Mouse (Mus musculus) megakaryocyte-erythroid progenitor cell, adult 5-6 weeks (primary cell): ENCODE results near the gene Caly. TPM values are rescaled to one million over a fixed set of nuclear protein-coding genes. Genes with fewer than 3 reads are reported as not detected.

Experiments
- ATAC-seq: replicated peaks from 2 replicates; pipeline ENCODE4 v1.8.0; 2016; ENCODE audit warnings: mild to moderate bottlenecking, inconsistent platforms; ENCODE audit not compliant: severe bottlenecking, poor library complexity, low FRiP score, low TSS enrichment
- total RNA-seq, 2 experiments: library from RNA; stranded (forward) in 1 of 2; stranded (reverse) in 1 of 2; fragments of 200-1000, 215-1000 nt in 1 of 2; fragments of >200 nt in 1 of 2; fragmentation: Nextera tagmentation in 1 of 2; gene quantifications; 2 replicates each; pipeline ENCODE4 v1.2.3; 2014 to 2017

Gene Caly
- total RNA-seq, 2 experiments from 2014 or later, result not detected

DNA sequence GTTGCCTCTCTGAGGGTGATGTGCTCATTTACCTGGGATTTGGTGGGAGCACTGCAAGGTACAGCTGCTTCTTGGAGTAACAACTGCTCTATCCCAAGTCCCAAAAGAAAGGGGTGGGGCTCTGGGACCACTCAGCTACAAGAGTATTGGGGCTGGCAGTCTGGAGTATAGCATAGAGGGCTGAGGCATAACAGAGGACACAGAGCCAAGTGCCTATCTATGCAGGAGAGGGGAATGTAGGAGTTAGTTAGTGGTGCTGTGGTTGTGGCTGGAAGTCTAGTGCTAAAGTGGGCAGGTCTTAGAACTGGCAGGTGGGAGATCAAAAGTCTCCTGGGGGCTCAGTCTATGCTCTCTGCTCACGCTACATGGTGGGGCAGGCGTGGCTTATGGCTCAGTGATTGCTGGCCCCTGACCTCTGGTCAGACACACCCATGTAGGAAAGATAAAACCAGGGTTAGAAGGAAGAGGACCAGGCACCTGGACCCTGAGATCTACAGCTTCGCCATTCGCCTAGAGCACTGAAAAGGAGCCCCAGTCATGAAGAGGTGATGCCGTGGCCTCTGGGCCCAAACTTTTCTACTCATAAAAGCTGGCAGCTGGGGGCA, 10.7 kb upstream of the Caly start, which contains the start of gene Prap1:
TSS of gene Prap1 (plus strand) at position 472 of the 605 bp plus-strand sequence.
- 0 out of 2 replicates have a peak, but pooled peaks have one; percentile 8 for ATAC-seq

DNA sequence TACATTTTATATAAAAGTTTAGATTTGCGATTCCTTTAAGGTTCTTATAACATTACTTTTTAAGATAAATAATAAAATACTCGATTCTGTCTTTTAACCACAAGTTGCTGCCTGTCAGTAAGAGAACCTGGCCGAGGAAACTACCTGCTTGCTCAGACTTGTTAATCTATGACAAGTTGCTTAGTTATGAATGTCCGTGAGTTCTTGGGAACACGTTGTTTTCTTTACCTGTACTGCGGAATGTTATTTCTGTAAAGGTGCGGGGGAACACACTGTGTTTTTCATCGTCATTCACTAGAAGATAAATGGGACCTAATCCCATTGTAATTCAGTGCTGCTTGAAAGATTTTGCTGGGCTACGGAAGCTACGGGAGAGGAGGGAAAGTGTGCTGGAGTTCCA, 8.3 kb upstream of the Caly start:
- ATAC-seq, result no peak

DNA sequence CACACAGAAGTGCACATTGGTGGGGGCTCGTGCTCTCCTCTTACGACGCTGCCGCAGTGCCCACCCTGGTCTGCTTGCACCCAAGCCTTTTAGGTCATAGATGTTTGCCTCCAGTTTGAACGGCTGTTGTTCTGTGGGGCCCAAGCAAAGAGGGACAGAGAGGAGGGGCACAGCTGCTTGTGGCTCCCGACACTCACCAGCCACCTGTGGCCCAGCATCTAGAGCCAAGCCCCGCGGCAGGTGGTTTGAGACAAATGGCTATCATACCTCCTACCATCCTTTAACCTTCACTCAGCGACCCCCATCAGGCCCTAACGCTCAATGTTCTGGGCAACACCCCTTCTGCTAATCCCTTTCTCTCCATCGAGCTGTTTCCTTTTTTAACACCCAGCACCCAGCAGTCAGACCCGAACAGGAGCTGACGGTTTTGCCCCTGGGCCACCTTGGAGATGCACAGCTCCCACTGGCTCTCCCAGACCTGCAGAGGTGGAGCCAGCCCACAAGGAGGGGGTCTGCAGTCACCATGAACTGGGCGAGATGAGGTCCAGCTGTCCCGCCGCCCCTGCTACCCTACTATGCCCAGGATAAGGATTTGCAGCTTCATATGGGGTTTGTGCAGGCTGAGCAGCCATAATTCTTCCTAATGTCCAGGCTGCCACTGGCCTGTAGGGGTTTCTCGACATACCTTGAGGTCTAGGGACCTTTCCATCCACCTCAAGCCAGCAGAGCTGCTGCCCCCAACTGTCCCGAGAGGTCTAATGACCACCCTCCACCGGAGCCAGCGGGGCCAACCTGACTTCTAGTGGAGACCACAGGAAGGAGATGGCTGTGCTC, 723 bp downstream of the Caly start:
- 0 out of 2 replicates have a peak, but pooled peaks have one; percentile 5 for ATAC-seq

DNA sequence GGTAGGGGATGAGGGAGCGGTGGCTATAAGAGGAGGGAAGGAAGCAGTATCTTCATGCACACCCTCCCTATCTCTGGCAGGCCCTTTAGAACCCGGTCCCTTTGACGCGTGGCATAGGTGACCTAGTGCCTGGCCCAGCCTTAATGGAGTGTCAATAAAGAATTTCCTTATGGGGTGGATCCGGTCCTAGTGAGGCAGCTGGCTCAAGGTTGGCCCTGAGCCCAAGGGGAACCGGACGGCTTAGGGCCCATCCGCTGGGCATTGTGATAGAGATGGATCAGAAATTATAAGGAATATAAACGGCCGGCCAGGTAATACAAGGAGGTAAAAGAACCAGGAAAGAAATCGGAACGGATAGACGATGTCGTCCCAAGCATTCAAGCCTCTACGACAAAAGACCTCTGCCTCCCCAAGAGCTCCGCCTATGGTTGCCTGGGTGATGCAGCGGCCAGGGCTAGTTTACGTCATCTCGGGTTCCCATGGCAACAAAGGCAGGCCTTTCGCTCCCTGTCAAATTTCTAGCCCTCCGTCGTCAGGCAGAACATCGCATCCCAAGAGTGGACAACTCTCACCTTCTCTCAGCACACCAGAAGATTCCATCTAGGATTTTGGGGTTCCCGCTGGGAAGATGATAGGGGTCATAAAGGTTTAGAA, 1.7 kb downstream of the Caly start:
- ATAC-seq, result peak; percentile 54; the same call in 1 of the 2 replicates

DNA sequence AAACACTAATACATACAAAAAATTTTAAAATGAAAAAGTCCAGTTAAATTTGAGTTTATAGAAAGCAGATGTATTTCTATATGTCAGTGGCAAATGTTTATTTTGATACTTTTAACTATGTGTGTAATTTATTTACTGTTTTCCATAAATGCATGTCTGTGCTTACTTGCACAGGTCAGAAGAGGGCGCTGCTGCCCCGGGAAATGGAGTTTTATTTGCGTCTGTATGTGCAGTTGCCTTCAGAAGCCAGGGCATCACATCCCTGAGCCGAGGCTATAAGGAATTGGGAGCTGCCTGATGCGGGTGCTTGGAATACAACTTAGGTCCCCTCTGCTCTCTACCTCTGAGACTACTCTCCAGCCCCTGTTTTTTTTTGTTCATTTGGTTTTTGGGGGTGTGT, 3.6 kb downstream of the Caly start:
- peak; percentile 72 for ATAC-seq

DNA sequence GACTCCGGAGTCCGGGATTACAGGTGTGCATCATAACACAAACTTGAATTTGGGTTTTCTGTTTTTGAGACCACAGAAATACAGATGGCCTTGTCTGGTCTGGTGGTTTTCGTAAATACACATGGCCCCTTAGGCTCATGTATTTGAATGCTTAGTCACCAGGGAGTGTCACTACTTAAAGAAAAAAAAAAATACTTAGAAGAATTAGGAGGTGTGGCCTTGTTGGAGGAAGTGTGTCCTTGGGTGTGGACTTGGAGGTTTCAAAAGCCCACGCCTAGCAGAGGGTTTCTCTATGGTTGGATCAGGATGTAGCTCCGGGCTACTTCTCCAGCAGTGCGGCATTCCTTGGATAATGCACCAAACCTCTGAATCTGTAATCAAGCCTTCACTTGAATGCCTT, 4.7 kb downstream of the Caly start:
- ATAC-seq, result no peak

DNA sequence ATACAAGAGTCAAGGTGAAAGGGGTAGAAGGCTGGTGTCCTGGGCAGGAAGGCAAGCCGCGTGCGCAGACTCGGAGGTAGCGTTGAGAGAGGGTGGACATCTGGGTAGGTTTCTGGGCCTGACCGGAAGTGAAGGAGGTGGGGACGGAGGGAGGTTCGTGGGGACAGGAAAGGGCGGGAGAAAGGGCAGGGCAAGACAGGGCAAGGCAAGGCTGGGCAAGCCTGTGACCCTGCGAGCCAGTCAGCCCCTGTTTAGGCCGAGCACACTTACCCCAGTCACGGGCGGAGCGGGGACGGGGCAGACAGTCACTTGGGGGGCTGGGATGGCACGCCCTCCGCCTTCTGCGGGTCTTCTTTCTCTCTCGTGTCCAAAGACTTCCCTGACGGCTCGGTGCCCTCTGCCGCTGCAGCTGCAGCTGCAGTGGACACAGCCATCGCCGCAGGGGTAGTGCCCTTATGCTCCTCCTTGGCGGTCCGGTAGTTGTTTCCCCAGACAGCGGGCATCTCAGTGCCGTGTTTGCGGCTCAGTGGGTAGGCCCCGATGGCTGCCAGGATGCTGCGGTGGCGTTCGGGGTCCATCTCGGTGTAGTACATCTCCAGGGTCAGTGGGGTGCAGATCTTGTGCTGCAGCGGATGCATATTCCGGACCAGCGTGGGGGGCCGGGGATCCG, 12.2 kb downstream of the Caly start:
- ATAC-seq, result 0 out of 2 replicates have a peak, but pooled peaks have one; percentile 2

DNA sequence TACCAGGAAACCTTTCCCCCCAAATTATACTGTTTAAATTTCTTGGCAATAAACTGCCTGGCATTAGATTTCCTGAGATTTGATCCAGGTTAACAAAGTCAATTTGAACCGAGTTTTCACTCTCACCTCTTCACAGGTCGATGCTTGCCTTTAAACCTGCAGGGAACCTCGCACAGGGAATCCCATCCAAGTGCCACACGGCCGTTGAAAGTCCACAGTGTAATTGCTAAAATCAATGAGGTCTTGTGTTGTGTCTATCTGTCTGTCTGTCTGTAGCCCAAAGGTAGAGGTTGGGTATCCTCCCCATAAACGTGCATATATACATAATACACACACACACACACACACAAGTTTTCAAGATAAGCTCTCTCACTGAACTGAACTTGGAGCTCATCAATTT, 15.0 kb downstream of the Caly start:
- no peak for ATAC-seq

DNA sequence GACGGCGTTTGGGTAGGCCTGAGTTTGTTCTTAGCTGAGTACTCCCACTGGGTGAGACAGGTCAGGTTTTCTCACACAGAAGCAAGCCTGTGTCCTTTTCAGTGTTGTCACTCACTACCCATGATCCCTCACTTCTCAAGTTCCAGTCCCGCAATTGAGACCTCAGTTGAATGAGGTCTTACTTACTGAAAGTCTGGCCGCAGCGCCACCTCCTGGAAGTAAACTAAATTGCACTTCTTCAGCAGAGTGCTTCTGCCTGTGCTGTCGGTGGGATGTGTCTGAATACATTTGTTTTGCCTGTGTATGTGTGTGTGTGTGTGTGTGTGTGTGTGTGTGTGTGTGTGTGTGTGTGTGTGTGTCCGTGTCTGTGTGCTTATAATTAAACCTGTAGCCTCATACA, 19.3 kb downstream of the Caly start:
- peak; percentile 66 for ATAC-seq

DNA sequence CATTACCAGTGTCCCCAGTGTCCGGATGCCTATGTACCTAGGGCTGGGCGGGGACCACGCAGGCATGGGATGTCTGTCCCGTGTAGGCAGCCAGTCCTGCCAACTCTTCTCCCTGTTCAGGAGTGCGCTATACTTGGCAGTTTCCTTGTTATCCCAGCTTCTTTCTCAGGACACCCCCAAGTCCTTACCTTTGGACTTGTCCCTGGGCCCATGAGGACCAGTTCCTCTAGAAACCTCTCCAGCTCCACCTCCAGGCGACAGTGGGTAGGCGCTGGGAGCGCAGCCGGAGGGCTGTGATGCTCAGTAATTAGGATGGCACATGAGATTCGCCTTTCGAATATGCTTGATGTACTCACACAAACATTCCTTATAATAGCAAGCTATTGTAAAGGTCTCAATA, 20.0 kb downstream of the Caly start:
- peak; percentile 50 for ATAC-seq

DNA sequence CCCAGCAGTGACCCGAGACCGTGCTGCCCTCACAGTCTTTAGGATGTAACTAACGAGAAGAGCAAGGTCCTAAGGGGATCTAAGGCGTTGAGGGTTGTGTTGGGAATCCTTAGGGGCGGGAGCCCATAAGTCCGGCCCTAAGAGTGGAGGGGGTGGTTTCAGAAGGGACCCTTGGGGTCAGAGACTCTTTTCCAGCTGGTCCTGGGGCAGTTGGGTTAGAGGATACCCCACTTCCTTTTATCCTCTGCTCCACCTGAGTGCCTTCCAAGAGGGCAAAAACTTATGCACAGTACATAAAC, 20.6 kb downstream of the Caly start:
- no peak for ATAC-seq

DNA sequence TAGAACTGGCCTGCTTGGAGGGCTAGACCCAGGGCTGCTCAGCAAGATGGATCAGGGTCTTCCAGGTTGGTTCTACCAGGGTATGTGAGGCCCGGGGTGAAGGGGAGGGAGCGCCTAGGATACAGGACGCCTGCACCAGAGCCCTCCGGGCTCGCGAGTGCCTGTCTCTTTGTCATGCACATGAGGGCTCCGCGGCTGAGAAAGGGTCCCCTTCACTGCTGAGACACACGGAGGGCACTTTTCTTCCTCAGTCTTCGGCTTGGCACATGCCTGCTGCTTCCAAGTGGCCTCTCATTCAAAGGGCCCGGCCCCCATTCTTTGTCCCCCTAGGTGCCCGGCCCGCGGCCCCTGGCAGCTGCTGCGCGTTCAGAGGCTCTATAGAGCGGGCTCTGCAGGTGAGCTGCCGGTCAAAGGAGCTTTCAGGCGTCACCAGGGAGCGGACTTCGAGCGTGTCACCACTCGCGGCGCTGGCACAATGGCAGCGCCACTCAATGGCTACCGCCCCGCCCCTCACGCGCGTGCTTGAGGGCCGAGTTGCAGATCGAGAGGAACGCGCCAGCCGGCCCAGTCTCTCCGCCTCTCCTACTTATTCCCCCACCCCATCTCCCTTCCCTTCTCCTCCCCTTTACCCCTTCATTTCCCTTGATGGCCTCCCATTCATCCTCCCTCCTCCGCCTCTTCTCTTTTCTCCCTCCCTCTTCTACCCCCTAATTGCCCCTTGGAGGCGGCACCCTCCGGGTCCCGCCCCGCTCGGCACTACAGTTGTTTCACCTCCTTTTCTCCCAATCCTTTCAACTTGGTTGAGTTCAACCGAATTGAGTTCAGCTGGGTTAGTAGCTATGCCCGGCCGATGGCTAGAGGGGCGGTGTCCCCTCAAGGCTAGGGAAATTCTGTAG, 21.2 kb downstream of the Caly start:
- no peak for ATAC-seq

DNA sequence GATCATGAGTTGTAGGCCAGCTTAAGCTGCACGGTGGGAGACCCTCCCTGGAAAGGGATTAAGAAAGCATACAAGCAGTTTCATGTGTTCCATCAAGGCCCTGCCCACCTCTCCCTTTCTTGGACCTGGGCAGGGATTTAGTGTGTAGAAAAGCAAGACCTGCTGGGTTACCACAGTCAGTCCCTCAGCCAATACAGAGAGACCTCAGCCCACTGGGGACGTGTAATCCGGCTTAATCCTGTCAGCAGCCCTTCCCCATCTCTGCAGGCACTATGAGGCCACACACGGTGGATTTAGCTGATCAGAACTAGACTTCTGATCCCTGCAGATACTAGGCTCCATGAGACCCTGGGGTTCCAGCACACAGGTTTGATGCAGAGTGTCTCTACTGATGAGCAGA, 22.7 kb downstream of the Caly start:
- ATAC-seq, result no peak

DNA sequence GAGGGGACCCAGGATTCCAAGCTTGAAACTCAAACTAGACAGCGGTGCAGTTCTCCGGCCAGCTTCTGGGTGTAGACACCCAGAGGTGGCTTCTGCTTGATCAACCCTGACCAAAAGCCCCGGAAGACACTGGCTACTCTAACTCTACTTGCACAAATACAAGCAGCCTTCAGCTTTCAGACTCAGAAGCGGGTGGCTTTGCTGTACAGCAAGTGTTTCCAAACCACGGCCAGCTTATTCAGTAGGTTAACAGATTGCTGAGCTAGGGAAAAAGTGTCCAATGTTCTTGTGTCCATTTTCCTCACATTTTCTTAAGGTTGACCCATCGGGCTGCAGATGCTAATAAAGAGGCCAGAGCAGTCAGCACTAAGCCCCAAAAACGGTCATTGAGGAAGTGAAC, 23.8 kb downstream of the Caly start:
- ATAC-seq, result no peak

DNA sequence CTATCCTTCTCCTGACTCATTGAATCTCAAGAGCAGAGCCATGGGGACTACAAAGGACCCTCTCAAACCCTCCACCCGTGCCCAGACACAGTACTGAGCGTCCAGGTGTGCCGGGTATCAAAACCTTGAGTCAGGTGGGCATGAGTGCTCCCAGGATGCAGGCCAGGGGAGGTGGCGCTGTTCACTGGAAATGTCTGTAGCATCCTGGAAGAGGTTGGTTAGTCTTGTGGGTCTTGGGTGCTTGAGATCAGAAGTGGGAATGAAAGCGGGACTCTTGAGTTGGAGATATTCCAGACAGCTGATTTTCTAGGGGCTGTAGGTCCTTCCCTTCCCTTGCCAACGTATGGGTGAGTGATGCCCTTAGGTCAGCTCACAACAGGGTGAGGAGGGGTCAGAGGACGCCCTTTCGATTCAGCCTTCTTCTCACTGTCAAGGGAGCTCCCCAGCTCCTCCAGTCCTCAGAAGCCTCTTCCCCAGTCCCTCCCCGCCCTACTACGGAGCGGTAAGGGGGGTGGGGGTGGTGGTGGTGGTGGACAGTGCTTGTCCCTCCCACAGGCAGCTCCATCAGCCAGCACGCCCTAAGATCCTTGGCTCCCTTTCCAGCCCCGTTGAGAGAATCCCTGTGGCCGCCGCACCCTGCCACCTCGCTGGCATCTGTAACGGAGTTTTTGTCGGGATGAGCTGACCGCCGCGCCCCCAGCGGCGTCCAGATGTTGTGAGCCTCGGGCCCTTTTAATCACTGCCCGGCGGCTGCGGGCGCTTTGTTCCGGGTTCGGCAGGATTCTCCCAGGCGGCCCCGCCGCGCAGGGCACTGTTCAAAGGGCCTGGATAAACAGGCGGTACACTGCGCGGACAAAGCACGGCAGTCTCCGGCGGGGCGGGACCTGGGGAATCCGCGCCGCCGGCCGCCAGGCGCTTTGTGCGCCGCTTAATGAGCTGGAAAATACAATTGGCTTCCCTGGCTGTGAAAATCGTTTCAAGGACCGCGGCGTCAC, 24.6 kb downstream of the Caly start:
- no peak for ATAC-seq

DNA sequence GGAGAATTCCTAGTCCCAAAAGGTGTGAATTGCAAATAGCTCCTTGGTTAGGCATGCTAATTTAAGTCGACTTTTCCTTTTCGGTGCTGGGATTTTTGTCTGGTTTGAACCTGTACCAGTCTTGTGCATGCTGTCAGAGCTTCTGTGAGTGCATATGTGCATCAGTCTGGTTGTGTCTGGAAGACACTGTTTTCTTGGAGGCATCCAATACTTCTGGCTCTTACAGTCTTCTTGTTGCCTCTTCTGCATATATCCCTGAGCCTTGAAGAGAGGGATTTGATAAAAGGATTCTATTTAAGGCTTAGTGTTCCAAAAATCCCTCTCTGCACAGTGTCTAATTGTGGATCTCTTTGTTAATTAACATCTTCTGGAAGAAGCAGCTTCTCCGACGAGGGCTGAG, 28.2 kb downstream of the Caly start:
- no peak for ATAC-seq

DNA sequence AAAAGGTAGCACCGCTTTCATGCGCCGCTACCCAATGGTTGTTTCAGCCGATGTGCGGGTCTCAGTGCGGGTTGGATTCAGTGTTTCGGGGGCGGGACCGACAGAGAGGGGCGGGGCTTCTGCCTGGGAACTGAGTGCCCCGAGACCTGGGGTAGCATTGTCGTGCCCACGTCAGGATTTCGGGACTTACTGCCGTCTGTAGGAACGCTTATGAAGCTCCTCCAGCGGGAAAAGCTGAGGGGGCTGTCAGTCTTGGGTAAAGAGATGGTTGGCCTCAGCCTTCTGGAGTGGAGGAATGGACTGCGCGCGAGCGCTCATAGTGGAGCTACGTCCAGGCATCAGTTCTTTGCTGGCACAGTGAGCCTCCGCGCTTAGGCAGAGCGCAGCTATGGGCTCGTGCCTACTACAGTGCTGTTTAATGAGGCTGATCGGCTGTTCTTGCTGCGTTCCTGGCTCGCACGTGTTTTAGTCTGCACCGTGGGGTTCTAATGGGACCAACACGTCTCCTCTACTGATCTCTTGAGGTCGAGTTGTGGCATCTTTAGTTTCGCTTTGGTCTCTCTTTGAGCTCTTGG, 33.1 kb downstream of the Caly start:
- ATAC-seq, result peak; percentile 62
